Mouse (Mus musculus): ENCODE measurements around the gene Ggt5. TPM values are rescaled to one million over a fixed set of nuclear protein-coding genes. Genes with fewer than 3 reads are reported as not detected.

The Ggt5 gene
- polyA plus RNA-seq, 1 experiment from 2014 or later: 2.5 TPM

- H3K9me3 ChIP-seq (ENCODE audit: control insufficient read depth, low read length): no peaks in the 10 kb centered on the region
- no peaks in the 10 kb centered on the region for H3K27me3 ChIP-seq (ENCODE audit: control insufficient read depth, insufficient read depth, low read depth, low read length)
- no peak overlapping the region for H3K27ac ChIP-seq (ENCODE audit: low read length)
- H3K4me3 ChIP-seq (ENCODE audit: low read length): no peak overlapping the region
- no peak overlapping the region for H3K4me2 ChIP-seq (ENCODE audit: low read depth, low read length)
- ATAC-seq (ENCODE audit: low read depth): 0 out of 2 replicates have a peak, but pooled peaks have one; percentile 3
- no peak overlapping the region for H3K9ac ChIP-seq (ENCODE audit: low read length)
- H3K4me1 ChIP-seq (replicated peaks; ENCODE audit: control insufficient read depth, insufficient read depth, low read length): no peaks in the 10 kb centered on the region
- WGBS: 74% methylated on average over 12 of the region's 12 CpGs
- H3K36me3 ChIP-seq (ENCODE audit: control insufficient read depth, insufficient read depth, low read length): no peaks in the 10 kb centered on the region
Observed at GRCm38 (mm10) chr10:75636084-75636786, 47.1 kb downstream of the Ggt5 start.

GRCm38 (mm10) chr10:75637711-75638110 is 48.6 kb downstream of the Ggt5 start:
- no peaks in the 10 kb centered on the region for H3K36me3 ChIP-seq (ENCODE audit: control insufficient read depth, insufficient read depth, low read length)
- H3K4me3 ChIP-seq (ENCODE audit: low read length): no peak overlapping the region
- H3K4me2 ChIP-seq (ENCODE audit: low read depth, low read length): no peak overlapping the region
- no peaks in the 10 kb centered on the region for H3K27me3 ChIP-seq (ENCODE audit: control insufficient read depth, insufficient read depth, low read depth, low read length)
- WGBS: 82% methylated on average over 11 of the region's 11 CpGs
- ATAC-seq (ENCODE audit: low read depth): no peak
- no peaks in the 10 kb centered on the region for H3K9me3 ChIP-seq (ENCODE audit: control insufficient read depth, low read length)
- no peak overlapping the region for H3K9ac ChIP-seq (ENCODE audit: low read length)
- H3K27ac ChIP-seq (ENCODE audit: low read length): no peak overlapping the region
- H3K4me1 ChIP-seq (replicated peaks; ENCODE audit: control insufficient read depth, insufficient read depth, low read length): no peaks in the 10 kb centered on the region; the same call in 1 of the 2 replicates

GRCm38 (mm10) chr10:75641721-75642222 is 52.6 kb downstream of the Ggt5 start:
- ATAC-seq (ENCODE audit: low read depth): no peak
- Histone ChIP-seq H3K9ac (ENCODE audit: low read length) (no peak overlapping the region), H3K36me3 (ENCODE audit: control insufficient read depth, insufficient read depth, low read length) (no peaks in the 10 kb centered on the region), H3K4me2 (ENCODE audit: low read depth, low read length) (no peak overlapping the region), H3K27me3 (ENCODE audit: control insufficient read depth, insufficient read depth, low read depth, low read length) (no peaks in the 10 kb centered on the region), H3K27ac (ENCODE audit: low read length) (no peak overlapping the region), H3K9me3 (ENCODE audit: control insufficient read depth, low read length) (no peaks in the 10 kb centered on the region), H3K4me1 (replicated peaks; ENCODE audit: control insufficient read depth, insufficient read depth, low read length) (peaks cover 8% of the 10 kb centered on the region), H3K4me3 (ENCODE audit: low read length) (no peak overlapping the region)
- 86% methylated on average over 7 of the region's 7 CpGs for WGBS

- no peak for ATAC-seq (ENCODE audit: low read depth)
- Histone ChIP-seq H3K27me3 (ENCODE audit: control insufficient read depth, insufficient read depth, low read depth, low read length) (no peaks in the 10 kb centered on the region), H3K4me3 (ENCODE audit: low read length) (no peak overlapping the region), H3K9ac (ENCODE audit: low read length) (no peak overlapping the region), H3K36me3 (ENCODE audit: control insufficient read depth, insufficient read depth, low read length) (no peaks in the 10 kb centered on the region), H3K9me3 (ENCODE audit: control insufficient read depth, low read length) (no peaks in the 10 kb centered on the region), H3K4me2 (ENCODE audit: low read depth, low read length) (no peak overlapping the region), H3K4me1 (replicated peaks; ENCODE audit: control insufficient read depth, insufficient read depth, low read length) (peaks cover 14% of the 10 kb centered on the region), H3K27ac (ENCODE audit: low read length) (no peak overlapping the region)
- 71% methylated on average over 9 of the region's 9 CpGs for WGBS
Observed at GRCm38 (mm10) chr10:75642436-75642835, 53.3 kb downstream of the Ggt5 start.

- Histone ChIP-seq H3K9ac (ENCODE audit: low read length) (no peak overlapping the region), H3K27ac (ENCODE audit: low read length) (no peak overlapping the region)
- WGBS: 87% methylated on average over 2 of the region's 2 CpGs
Observed at GRCm38 (mm10) chr10:75642891-75643290, 53.8 kb downstream of the Ggt5 start.

GRCm38 (mm10) chr10:75643741-75644343 is 54.7 kb downstream of the Ggt5 start, which contains the start of gene Susd2:
Susd2 (minus strand) TSS chr10:75644008.
- peak; percentile 58 for ATAC-seq (ENCODE audit: low read depth)
- Histone ChIP-seq H3K9me3 (ENCODE audit: control insufficient read depth, low read length) (no peaks in the 10 kb centered on the region), H3K4me1 (replicated peaks; ENCODE audit: control insufficient read depth, insufficient read depth, low read length) (peaks cover 19% of the 10 kb centered on the region), H3K36me3 (ENCODE audit: control insufficient read depth, insufficient read depth, low read length) (peaks cover 5% of the 10 kb centered on the region; the same call in 1 of the 2 replicates), H3K9ac (ENCODE audit: low read length) (peak within 1 kb of the TSS; percentile 54), H3K27me3 (ENCODE audit: control insufficient read depth, insufficient read depth, low read depth, low read length) (no peaks in the 10 kb centered on the region), H3K4me2 (ENCODE audit: low read depth, low read length) (peak within 1 kb of the TSS; percentile 7; the same call in 1 of the 2 replicates), H3K27ac (ENCODE audit: low read length) (peak within 1 kb of the TSS; percentile 24; the same call in 1 of the 2 replicates), H3K4me3 (ENCODE audit: low read length) (no peak within 1 kb of the TSS)
- 8% methylated on average over 10 of the region's 11 CpGs for WGBS

More at GRCm38 (mm10) chr10:75642891-75643290, 53.8 kb downstream of the Ggt5 start:
- Histone ChIP-seq H3K9me3 (ENCODE audit: control insufficient read depth, low read length) (no peaks in the 10 kb centered on the region), H3K27me3 (ENCODE audit: control insufficient read depth, insufficient read depth, low read depth, low read length) (no peaks in the 10 kb centered on the region), H3K36me3 (ENCODE audit: control insufficient read depth, insufficient read depth, low read length) (peaks cover 3% of the 10 kb centered on the region; the same call in 1 of the 2 replicates), H3K4me3 (ENCODE audit: low read length) (no peak overlapping the region), H3K4me2 (ENCODE audit: low read depth, low read length) (no peak overlapping the region), H3K4me1 (replicated peaks; ENCODE audit: control insufficient read depth, insufficient read depth, low read length) (peaks cover 18% of the 10 kb centered on the region)
- no peak for ATAC-seq (ENCODE audit: low read depth)

GRCm38 (mm10) chr10:75645616-75646015 is 56.5 kb downstream of the Ggt5 start:
- Histone ChIP-seq H3K9me3 (ENCODE audit: control insufficient read depth, low read length) (no peaks in the 10 kb centered on the region), H3K36me3 (ENCODE audit: control insufficient read depth, insufficient read depth, low read length) (peaks cover 16% of the 10 kb centered on the region), H3K27ac (ENCODE audit: low read length) (peak overlapping the region; percentile 29), H3K4me3 (ENCODE audit: low read length) (no peak overlapping the region), H3K9ac (ENCODE audit: low read length) (no peak overlapping the region), H3K4me1 (replicated peaks; ENCODE audit: control insufficient read depth, insufficient read depth, low read length) (peaks cover 22% of the 10 kb centered on the region), H3K27me3 (ENCODE audit: control insufficient read depth, insufficient read depth, low read depth, low read length) (no peaks in the 10 kb centered on the region), H3K4me2 (ENCODE audit: low read depth, low read length) (no peak overlapping the region)
- ATAC-seq (ENCODE audit: low read depth): peak; percentile 54
- 75% methylated on average over 8 of the region's 8 CpGs for WGBS

GRCm38 (mm10) chr10:75646406-75646805 is 57.3 kb downstream of the Ggt5 start:
- H3K9me3 ChIP-seq (ENCODE audit: control insufficient read depth, low read length): no peaks in the 10 kb centered on the region
- peak overlapping the region; percentile 50; the same call in 1 of the 2 replicates for H3K27ac ChIP-seq (ENCODE audit: low read length)
- peaks cover 22% of the 10 kb centered on the region for H3K4me1 ChIP-seq (replicated peaks; ENCODE audit: control insufficient read depth, insufficient read depth, low read length)
- no peak overlapping the region for H3K4me2 ChIP-seq (ENCODE audit: low read depth, low read length)
- 85% methylated on average over 6 of the region's 6 CpGs for WGBS
- peaks cover 23% of the 10 kb centered on the region for H3K36me3 ChIP-seq (ENCODE audit: control insufficient read depth, insufficient read depth, low read length)
- no peaks in the 10 kb centered on the region for H3K27me3 ChIP-seq (ENCODE audit: control insufficient read depth, insufficient read depth, low read depth, low read length)
- no peak for ATAC-seq (ENCODE audit: low read depth)
- no peak overlapping the region for H3K9ac ChIP-seq (ENCODE audit: low read length)
- H3K4me3 ChIP-seq (ENCODE audit: low read length): no peak overlapping the region

- 52% methylated on average over 3 of the region's 3 CpGs for WGBS
- no peak overlapping the region for H3K9ac ChIP-seq (ENCODE audit: low read length)
- peaks cover 33% of the 10 kb centered on the region for H3K36me3 ChIP-seq (ENCODE audit: control insufficient read depth, insufficient read depth, low read length)
- peaks cover 22% of the 10 kb centered on the region for H3K4me1 ChIP-seq (replicated peaks; ENCODE audit: control insufficient read depth, insufficient read depth, low read length)
- H3K4me2 ChIP-seq (ENCODE audit: low read depth, low read length): no peak overlapping the region
- H3K27me3 ChIP-seq (ENCODE audit: control insufficient read depth, insufficient read depth, low read depth, low read length): no peaks in the 10 kb centered on the region
- H3K4me3 ChIP-seq (ENCODE audit: low read length): no peak overlapping the region
- ATAC-seq (ENCODE audit: low read depth): peak; percentile 59
- H3K27ac ChIP-seq (ENCODE audit: low read length): peak overlapping the region; percentile 64
- H3K9me3 ChIP-seq (ENCODE audit: control insufficient read depth, low read length): no peaks in the 10 kb centered on the region
Observed at GRCm38 (mm10) chr10:75647362-75647761, 58.2 kb downstream of the Ggt5 start.

Data from lung, embryonic 16.5 days (tissue).